Mouse (Mus musculus): Measurements from ENCODE around the gene Lnx2. TPM values are rescaled to one million over a fixed set of nuclear protein-coding genes. Genes with fewer than 3 reads are reported as not detected.

Gene Lnx2
- polyA plus RNA-seq, 1 experiment from 2014 or later = 11.2 TPM

GRCm38 (mm10) chr5:146971776-146972561 is 104.4 kb downstream of the Lnx2 start:
- ATAC-seq (ENCODE audit: low FRiP score, low read depth) = no peak
- no peaks in the 10 kb centered on the region for H3K9me3 ChIP-seq
- H3K27me3 ChIP-seq = no peaks in the 10 kb centered on the region
- 60% methylated on average over 10 of the region's 10 CpGs for WGBS
- no peaks in the 10 kb centered on the region for H3K4me1 ChIP-seq
- H3K27ac ChIP-seq = no peak overlapping the region
- H3K9ac ChIP-seq = no peak overlapping the region
- H3K4me2 ChIP-seq (replicated peaks) = no peak overlapping the region
- no peaks in the 10 kb centered on the region for H3K36me3 ChIP-seq
- no peak overlapping the region for H3K4me3 ChIP-seq

DNA sequence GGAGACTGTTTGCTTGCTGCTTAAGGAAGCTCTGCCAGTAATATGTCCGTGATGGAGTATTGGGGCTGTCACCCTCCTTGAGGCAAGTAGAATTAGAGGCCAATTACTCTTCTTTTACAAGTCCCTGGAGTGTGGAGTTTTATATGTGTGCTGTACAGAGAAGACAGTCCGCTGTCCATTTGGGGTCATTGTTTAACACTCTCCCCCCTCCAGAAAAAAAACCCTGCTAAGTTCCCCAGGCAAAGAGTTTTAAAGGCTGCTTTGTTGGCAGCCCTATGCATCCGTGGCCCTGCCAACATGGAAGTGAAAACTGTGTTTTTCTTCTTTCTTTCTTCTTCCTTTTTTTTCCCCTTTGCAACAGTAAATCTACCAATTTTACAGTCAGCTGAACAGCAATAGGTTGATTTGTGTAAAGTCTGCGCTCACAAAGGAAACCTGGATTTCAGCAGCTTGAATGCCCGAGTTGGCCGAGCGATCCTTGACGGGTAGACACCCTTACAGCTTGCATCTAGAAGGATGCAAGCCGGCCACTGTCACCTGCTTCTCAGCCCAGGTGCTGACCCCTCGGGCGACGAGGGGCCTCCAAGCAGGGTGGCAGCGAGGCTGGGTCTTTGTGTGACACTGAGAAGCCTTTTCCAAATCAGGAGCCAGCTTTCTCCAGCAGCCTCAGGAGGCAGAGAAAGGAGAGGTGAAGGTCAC is 107.5 kb downstream of the Lnx2 start:
- Histone ChIP-seq H3K4me3 (no peak overlapping the region), H3K27me3 (no peaks in the 10 kb centered on the region), H3K4me2 (replicated peaks) (no peak overlapping the region), H3K4me1 (peaks cover 4% of the 10 kb centered on the region), H3K9me3 (no peaks in the 10 kb centered on the region), H3K36me3 (no peaks in the 10 kb centered on the region), H3K27ac (no peak overlapping the region), H3K9ac (no peak overlapping the region)
- WGBS = 71% methylated on average over 13 of the region's 13 CpGs
- no peak for ATAC-seq (ENCODE audit: low FRiP score, low read depth)

Other genes with a start within 250 kb of the Lnx2 start
- 522 and 540 TPM in 2 replicates for gene Rpl21, start 243.7 kb downstream of the Lnx2 start, polyA plus RNA-seq (2015; fragmentation: Nextera tagmentation; extraction: Ambion mirVana)
- 18.1 and 20.4 TPM in 2 replicates for gene Rasl11a, start 231.5 kb downstream of the Lnx2 start, polyA plus RNA-seq (2015; fragmentation: Nextera tagmentation; extraction: Ambion mirVana)
- gene Gtf3a, start 127.9 kb downstream of the Lnx2 start, polyA plus RNA-seq (2015; fragmentation: Nextera tagmentation; extraction: Ambion mirVana) = 105 and 111 TPM in 2 replicates
- 27.3 and 27.4 TPM in 2 replicates for gene Mtif3, start 112.8 kb downstream of the Lnx2 start, polyA plus RNA-seq (2015; fragmentation: Nextera tagmentation; extraction: Ambion mirVana)
- 121 and 125 TPM in 2 replicates for gene Polr1d, start 464 bp upstream of the Lnx2 start, polyA plus RNA-seq (2015; fragmentation: Nextera tagmentation; extraction: Ambion mirVana)
- gene Gsx1, start 112.1 kb upstream of the Lnx2 start, polyA plus RNA-seq (2015; fragmentation: Nextera tagmentation; extraction: Ambion mirVana) = not detected in 2 replicates
- gene Pdx1, start 193.4 kb upstream of the Lnx2 start, polyA plus RNA-seq (2015; fragmentation: Nextera tagmentation; extraction: Ambion mirVana) = not detected in 2 replicates
- 0.06 TPM in 1 of 2 replicates, not detected in the other for gene Cdx2, start 230.7 kb upstream of the Lnx2 start, polyA plus RNA-seq (2015; fragmentation: Nextera tagmentation; extraction: Ambion mirVana)
- not detected in 2 replicates for gene Urad, start 245.9 kb upstream of the Lnx2 start, polyA plus RNA-seq (2015; fragmentation: Nextera tagmentation; extraction: Ambion mirVana)